Mouse (Mus musculus): ENCODE data around the gene P2rx6.

The P2rx6 gene

GRCm38 (mm10) chr16:17561128-17561750 is 446 bp upstream of the P2rx6 start, which contains the start of gene Lrrc74b:
Gene Lrrc74b (minus strand): TSS chr16:17561247.
- in situ Hi-C loops (cut with MboI, MseI) = loop anchor here (5.0 kb wide), 1 partner anchor 49 kb away; no protein-coding TSS in a partner anchor

- in situ Hi-C loops (cut with MboI, MseI) = loop anchor here (5.0 kb wide), 1 partner anchor 51 kb away; no protein-coding TSS in a partner anchor
Observed at GRCm38 (mm10) chr16:17563580-17563979, 1.9 kb downstream of the P2rx6 start.

GRCm38 (mm10) chr16:17564221-17564620 is 2.5 kb downstream of the P2rx6 start:
- in situ Hi-C loops (cut with MboI, MseI) = loop anchor here (5.0 kb wide), 1 partner anchor 52 kb away; no protein-coding TSS in a partner anchor

GRCm38 (mm10) chr16:17564771-17565170 is 3.1 kb downstream of the P2rx6 start:
- in situ Hi-C loops (cut with MboI, MseI) = loop anchor here (5.0 kb wide), 1 partner anchor 52 kb away; no protein-coding TSS in a partner anchor

GRCm38 (mm10) chr16:17566186-17566585 is 4.5 kb downstream of the P2rx6 start:
- in situ Hi-C loops (cut with MboI, MseI) = no loop called here

GRCm38 (mm10) chr16:17575870-17576824 is 14.5 kb downstream of the P2rx6 start:
- in situ Hi-C loops (cut with MboI, MseI) = no loop called here

GRCm38 (mm10) chr16:17576825-17577215 is 15.1 kb downstream of the P2rx6 start:
- in situ Hi-C loops (cut with MboI, MseI) = no loop called here

- in situ Hi-C loops (cut with MboI, MseI) = no loop called here
Observed at GRCm38 (mm10) chr16:17583064-17583463, 21.4 kb downstream of the P2rx6 start, which contains the start of gene Slc7a4. Gene Slc7a4 (minus strand): TSS chr16:17583214.

- in situ Hi-C loops (cut with MboI, MseI) = no loop called here
Observed at GRCm38 (mm10) chr16:17584555-17584954, 22.9 kb downstream of the P2rx6 start.

GRCm38 (mm10) chr16:17590731-17591130 is 29.0 kb downstream of the P2rx6 start:
- in situ Hi-C loops (cut with MboI, MseI) = loop anchor here (10.0 kb wide), 1 partner anchor 574 kb away; no protein-coding TSS in a partner anchor

GRCm38 (mm10) chr16:17600944-17601562 is 39.4 kb downstream of the P2rx6 start:
- in situ Hi-C loops (cut with MboI, MseI) = no loop called here

GRCm38 (mm10) chr16:17604941-17605340 is 43.3 kb downstream of the P2rx6 start:
- in situ Hi-C loops (cut with MboI, MseI) = no loop called here

- in situ Hi-C loops (cut with MboI, MseI) = no loop called here
Observed at GRCm38 (mm10) chr16:17605684-17606083, 44.0 kb downstream of the P2rx6 start.

- in situ Hi-C loops (cut with MboI, MseI) = no loop called here
Observed at GRCm38 (mm10) chr16:17611383-17611782, 49.7 kb downstream of the P2rx6 start.

- in situ Hi-C loops (cut with MboI, MseI) = loop anchor here (5.0 kb wide), 1 partner anchor 57 kb away; no protein-coding TSS in a partner anchor
Observed at GRCm38 (mm10) chr16:17614740-17615139, 53.1 kb downstream of the P2rx6 start.

GRCm38 (mm10) chr16:17616212-17616611 is 54.5 kb downstream of the P2rx6 start:
- in situ Hi-C loops (cut with MboI, MseI) = loop anchor here (5.0 kb wide), 1 partner anchor 59 kb away; no protein-coding TSS in a partner anchor

- in situ Hi-C loops (cut with MboI, MseI) = loop anchor here (5.0 kb wide), 1 partner anchor 61 kb away; no protein-coding TSS in a partner anchor
Observed at GRCm38 (mm10) chr16:17617922-17618565, 56.4 kb downstream of the P2rx6 start.

GRCm38 (mm10) chr16:17619198-17620105 is 57.8 kb downstream of the P2rx6 start, which contains the start of gene Smpd4:
Gene Smpd4 (plus strand): TSS chr16:17619354.
- in situ Hi-C loops (cut with MboI, MseI) = loop anchor here (5.0 kb wide), 1 partner anchor 62 kb away; no protein-coding TSS in a partner anchor

GRCm38 (mm10) chr16:17621936-17622335 is 60.3 kb downstream of the P2rx6 start:
- in situ Hi-C loops (cut with MboI, MseI) = no loop called here
